Mouse (Mus musculus): ENCODE results near the gene Ash1l. TPM values are rescaled to one million over a fixed set of nuclear protein-coding genes. Genes with fewer than 3 reads are reported as not detected.
"Not testable (repeated sequence)": the region's sequence is repeated elsewhere in the genome, so short reads cannot be mapped to it uniquely, and the experiment has no call there.

Gene Ash1l
- total RNA-seq, 2 experiments from 2014 or later, result 96.1 to 96.9 TPM

DNA sequence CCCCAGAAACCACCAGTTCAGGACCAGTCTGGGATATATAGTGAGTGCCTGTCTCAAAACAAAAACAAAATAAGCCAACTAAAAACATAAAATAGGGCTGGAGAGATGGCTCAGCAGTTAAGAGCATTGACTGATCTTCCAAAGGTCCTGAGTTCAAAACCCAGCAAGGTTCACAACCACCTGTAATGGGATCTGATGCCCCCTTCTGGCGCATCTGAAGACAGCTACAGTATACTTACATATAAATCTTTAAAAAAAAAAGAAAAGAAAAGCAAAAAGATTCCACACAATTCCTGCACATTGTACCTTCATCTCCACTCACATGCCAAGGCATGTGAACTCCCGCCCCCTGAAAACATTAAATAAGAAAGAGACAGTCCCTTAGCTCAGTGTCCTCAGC, 24.8 kb upstream of the Ash1l start:
- intact Hi-C loops (cut with DNase I), result no loop called here
- DNase-seq (ENCODE audit: extremely low spot score in 1 of 2, low spot score in 2 of 2), result no peak
- no peak overlapping the region for H3K27ac ChIP-seq

DNA sequence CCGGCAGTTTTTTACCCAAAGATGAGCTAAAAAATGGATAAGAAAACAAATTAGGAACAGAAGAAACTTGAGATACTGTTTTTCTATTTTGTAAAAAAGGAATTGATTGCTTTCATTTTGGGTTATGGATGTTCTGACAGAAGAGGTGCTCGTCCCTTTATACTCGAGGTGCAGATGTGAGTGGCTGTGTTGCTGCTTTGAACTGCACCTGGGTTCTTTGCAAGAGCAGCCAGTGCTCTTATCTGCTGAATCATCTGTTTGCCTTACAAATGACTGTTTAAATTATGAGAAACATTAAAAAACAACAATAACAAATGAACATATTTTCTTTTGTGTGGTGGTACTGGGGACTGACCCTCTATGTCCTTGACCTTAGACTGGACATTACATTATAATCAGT, 20.9 kb upstream of the Ash1l start:
- intact Hi-C loops (cut with DNase I), result no loop called here
- H3K27ac ChIP-seq, result no peak overlapping the region
- no peak for DNase-seq (ENCODE audit: extremely low spot score in 1 of 2, low spot score in 2 of 2)
- TF ChIP-seq CTCF (IDR thresholded peaks at IDR 0.05), result no peak
- H3K4me3 ChIP-seq, result no peak overlapping the region

More for the DNA sequence above, 24.8 kb upstream of the Ash1l start:
- peak; percentile 29 for TF ChIP-seq CTCF (IDR thresholded peaks at IDR 0.05)
- H3K4me3 ChIP-seq, result no peak overlapping the region

DNA sequence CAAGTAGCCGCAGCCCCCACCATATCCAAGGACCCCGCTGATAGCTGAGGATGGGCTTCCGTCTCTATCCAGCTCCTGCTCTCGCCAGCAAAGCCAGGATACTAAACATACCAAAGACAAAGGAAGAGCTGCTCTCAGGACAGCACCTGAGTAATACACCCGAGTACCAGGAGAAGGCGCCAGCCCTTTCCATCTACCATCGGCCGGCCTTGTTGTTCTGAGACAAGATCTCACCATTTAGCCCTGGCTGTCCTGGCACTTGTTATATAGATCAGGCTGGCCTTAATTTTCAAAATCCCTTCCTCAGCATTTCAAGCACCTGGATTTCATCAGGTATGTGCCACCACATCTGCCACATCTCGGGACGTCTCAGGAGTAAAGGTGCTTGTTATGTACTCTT, 11.4 kb upstream of the Ash1l start:
- DNase-seq (ENCODE audit: extremely low spot score in 1 of 2, low spot score in 2 of 2), result no peak
- intact Hi-C loops (cut with DNase I), result loop anchor here (2.0 kb wide), 1 partner anchor 92 kb away; no protein-coding TSS in a partner anchor
- TF ChIP-seq CTCF (IDR thresholded peaks at IDR 0.05), result no peak
- no peak overlapping the region for H3K4me3 ChIP-seq
- no peak overlapping the region for H3K27ac ChIP-seq

DNA sequence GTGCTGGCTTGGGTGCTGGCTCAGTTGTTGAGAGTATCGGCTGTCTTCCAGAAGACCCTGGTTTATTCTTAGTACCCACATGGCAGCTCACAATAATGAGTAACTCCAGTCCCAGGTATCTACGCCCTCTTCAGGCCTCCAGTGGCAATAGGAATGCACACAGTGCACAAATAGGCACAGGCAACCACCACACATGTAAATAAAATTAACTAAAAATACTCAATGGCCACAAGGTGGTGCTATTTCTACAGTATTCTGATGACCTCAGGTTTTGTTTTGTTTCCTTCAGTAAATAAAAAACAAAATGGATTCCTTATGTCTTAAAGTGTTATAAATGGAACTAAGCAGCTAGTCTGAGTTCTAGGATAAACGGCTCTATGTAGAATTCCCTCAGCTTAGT, 10.7 kb upstream of the Ash1l start:
- H3K27ac ChIP-seq, result no peak overlapping the region
- DNase-seq (ENCODE audit: extremely low spot score in 1 of 2, low spot score in 2 of 2), result no peak
- no peak overlapping the region for H3K4me3 ChIP-seq
- TF ChIP-seq CTCF (IDR thresholded peaks at IDR 0.05), result peak; percentile 74
- intact Hi-C loops (cut with DNase I), result loop anchor here (2.0 to 10.0 kb wide), 2 partner anchors 91 to 225 kb away; partner anchors contain the start of genes Clk2 and Hcn3

DNA sequence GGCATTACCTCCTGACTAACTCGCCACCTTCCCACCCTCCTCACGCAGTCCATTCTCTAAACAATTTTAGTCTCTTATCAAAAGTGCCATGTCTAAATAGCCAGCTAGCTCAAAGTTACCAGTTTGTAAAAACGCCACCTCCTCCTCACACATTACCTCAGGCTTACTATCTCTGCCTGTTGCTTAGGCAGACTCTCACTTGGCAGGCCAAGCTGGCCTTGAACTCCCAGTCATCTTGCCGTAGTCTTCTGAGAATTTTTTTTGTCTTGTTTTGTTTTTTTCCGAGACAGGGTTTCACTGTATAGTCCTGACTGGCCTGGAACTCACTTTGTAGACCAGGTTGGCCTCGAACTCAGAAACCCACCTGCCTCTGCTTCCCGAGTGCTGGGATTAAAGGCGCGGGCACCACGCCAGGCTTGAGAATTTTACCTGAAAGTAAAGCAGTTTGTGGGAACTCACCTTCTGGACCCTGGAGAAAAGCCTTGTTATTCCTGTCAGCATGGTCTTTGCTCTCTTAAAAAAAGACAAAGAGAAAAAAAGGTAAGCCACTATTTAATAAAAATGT, 8.0 kb upstream of the Ash1l start:
- TF ChIP-seq CTCF (IDR thresholded peaks at IDR 0.05), result no peak
- DNase-seq (ENCODE audit: extremely low spot score in 1 of 2, low spot score in 2 of 2), result no peak
- Histone ChIP-seq H3K4me3 (no peak overlapping the region), H3K27ac (no peak overlapping the region)
- intact Hi-C loops (cut with DNase I), result loop anchor here (10.0 kb wide), 1 partner anchor 222 kb away; the partner anchor contains the start of genes Clk2 and Hcn3

DNA sequence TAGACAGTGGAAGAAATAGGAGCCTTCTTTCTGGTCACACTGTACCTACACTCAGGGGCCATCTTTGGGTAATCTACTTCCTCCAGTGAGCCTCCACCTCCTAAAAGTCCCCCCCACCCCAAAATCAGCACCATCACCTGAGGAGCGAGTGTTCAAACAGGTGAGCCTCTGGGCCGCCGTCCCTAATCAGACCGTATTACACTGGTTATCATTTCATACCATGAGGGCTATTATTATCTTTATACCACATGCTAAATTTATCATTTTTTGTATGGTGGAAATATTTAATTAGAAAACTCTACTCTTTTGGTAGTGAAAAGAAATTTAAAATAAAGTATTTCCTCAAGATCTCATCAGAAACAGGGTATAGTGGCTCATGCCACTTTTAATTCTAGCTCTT, 6.3 kb upstream of the Ash1l start:
- no peak for DNase-seq (ENCODE audit: extremely low spot score in 1 of 2, low spot score in 2 of 2)
- Histone ChIP-seq H3K27ac (no peak overlapping the region), H3K4me3 (no peak overlapping the region)
- TF ChIP-seq CTCF (IDR thresholded peaks at IDR 0.05), result no peak
- intact Hi-C loops (cut with DNase I), result loop anchor here (10.0 kb wide), 1 partner anchor 221 kb away; the partner anchor contains the start of genes Clk2 and Hcn3

DNA sequence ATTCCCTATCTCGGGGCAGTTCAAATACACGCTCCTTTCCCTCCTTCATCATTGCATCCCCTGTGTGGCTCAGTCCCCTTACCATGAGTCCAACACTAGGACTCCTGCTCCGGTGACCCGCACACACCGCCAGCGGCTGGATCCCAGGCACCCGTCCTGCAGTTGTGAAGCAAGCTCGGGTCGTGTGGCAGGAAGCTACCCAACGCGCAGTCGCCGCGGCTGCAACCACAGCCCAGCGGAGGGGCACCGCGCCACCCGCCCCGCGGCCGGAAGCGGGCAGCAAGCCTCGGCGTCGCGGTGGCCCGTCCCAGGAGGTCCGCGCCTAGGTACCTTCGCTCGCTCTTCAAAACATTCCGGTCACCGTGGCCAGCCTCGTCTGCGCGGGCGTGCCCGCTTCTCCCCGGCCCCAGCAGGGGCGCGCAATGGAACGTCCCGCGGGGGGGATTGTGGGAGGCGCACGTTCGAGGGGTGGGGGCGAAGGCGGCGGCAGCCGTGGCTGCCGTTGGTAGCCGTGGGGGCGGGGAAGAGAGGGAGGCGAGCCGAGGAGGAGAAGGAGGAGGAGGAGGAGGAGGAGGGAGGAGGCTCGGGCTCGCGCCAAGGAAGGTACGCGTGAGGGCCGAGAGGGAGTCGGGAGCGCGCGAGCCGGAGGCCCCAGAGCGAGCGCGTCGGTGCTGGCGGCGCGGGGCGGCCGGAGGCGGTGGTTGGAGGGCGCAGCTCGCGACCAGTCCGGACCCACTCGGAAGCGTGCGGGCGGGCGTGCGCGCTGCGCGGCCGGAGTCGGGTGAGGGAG, 441 bp upstream of the Ash1l start:
- peak; percentile 78 to 87 for DNase-seq (ENCODE audit: extremely low spot score in 1 of 2, low spot score in 2 of 2)
- intact Hi-C loops (cut with DNase I), result loop anchor here (10.0 kb wide), 1 partner anchor 215 kb away; the partner anchor contains the start of genes Clk2 and Hcn3
- TF ChIP-seq CTCF (IDR thresholded peaks at IDR 0.05), result no peak; the same call in 1 of the 2 replicates

DNA sequence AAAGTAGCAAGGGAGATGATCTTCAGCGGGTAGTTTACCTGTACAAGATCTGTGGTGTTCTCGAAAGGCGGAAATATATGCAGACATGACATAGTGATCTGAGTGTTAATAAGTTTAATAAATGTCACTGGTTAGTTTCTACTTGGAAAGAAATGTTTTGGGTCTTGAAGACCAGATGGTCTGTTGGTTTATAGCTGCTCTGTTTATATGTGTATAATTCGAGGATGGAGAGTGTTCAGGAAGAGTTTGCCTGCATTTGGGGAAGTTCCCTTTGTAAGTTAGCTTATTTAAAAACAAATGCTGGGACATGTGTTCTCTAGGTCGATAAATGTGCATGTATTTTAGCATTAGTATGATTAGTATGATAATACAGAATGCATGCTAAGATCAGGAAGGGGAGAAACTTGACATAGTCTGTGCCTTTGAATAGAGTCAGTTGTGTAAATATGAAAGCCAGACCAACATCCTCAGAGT, 942 bp downstream of the Ash1l start:
- intact Hi-C loops (cut with DNase I), result no loop called here
- no peak for TF ChIP-seq CTCF (IDR thresholded peaks at IDR 0.05)

More for the DNA sequence above, 441 bp upstream of the Ash1l start:
- peak overlapping the region; percentile 95 for H3K27ac ChIP-seq
- peak overlapping the region; percentile 97 for H3K4me3 ChIP-seq

DNA sequence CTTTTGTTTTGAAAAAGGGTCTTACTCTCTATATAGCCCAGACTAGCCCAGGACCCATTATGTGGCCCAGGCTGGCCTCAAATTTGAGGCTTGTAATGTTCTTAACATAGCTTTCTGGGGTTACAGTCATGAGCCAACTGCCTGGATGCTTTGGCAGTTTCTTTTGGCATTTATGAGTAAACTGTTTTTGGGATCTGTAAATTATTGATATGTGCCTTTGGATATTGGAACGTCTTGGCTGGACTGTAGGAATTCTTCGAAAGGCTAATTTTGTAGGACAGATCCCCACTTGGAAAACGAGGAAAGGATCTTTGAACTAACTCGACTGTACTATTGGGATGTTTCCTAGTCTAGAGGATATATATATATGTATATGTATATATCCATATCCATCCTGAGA, 2.8 kb downstream of the Ash1l start:
- DNase-seq (ENCODE audit: extremely low spot score in 1 of 2, low spot score in 2 of 2), result no peak
- intact Hi-C loops (cut with DNase I), result no loop called here
- TF ChIP-seq CTCF (IDR thresholded peaks at IDR 0.05), result no peak
- H3K4me3 ChIP-seq, result no peak overlapping the region
- H3K27ac ChIP-seq, result no peak overlapping the region

More for the DNA sequence above, 942 bp downstream of the Ash1l start:
- DNase-seq (ENCODE audit: extremely low spot score in 1 of 2, low spot score in 2 of 2), result no peak
- H3K4me3 ChIP-seq, result peak overlapping the region; percentile 97
- H3K27ac ChIP-seq, result peak overlapping the region; percentile 95

DNA sequence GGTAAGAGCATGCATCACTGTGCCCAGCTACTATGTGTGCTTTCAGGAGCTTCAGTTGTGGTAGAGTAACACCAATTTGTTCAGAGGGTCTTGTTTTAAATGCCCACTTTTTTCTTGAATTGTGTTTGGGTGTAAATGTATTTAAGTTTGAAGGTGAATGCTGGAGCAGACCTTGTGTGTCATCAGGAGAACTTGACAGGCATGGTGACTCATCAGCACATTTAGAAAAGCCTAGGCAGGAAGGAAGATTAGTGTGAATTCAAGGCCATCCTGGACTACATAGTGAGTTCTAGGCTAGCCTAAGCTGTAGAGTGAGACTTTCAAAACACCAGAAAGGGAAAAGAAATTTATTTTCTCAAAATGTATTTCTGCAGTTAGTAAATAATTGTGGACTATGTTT, 3.3 kb downstream of the Ash1l start:
- DNase-seq (ENCODE audit: extremely low spot score in 1 of 2, low spot score in 2 of 2), result no peak
- Histone ChIP-seq H3K4me3 (no peak overlapping the region), H3K27ac (no peak overlapping the region)
- intact Hi-C loops (cut with DNase I), result no loop called here
- no peak for TF ChIP-seq CTCF (IDR thresholded peaks at IDR 0.05)

DNA sequence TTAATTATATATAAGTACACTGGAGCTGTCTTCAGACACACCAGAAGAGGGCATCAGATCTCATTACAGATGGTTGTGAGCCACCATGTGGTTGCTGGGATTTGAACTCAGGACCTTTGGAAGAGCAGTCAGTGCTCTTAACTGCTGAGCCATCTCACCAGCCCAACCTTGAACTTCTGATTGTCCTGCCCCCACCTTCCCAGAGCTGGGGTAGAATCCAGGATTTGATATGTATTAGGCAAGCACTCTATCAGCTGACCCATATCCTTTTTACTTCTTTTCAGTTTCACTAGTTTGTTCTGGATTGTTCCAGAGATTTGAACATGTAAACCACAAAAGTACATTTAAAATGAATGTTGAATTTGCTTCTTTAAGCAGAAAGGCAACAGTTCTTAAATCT, 12.8 kb downstream of the Ash1l start:
- DNase-seq (ENCODE audit: extremely low spot score in 1 of 2, low spot score in 2 of 2); H3K27ac ChIP-seq; intact Hi-C loops (cut with DNase I); H3K4me3 ChIP-seq: not testable (repeated sequence)

DNA sequence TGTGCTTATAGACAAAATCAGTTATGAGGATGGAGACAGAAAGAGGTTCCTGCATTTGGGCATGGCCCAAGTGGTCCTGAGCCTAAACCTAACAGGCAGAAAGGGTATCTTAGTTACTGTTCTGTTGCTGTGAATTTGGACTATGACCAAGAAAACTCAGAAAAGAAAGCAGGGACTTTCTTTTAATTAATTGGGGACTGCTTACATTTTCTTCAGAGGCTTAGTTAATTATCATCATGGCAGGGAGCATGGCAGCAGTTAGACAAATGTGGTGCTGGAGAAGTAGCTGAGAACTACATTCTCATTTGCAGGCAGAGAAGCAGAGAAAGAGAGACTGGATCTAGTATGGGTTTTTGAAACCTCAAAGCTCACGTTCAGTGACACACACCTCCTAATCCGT, 24.6 kb downstream of the Ash1l start:
- no peak for DNase-seq (ENCODE audit: extremely low spot score in 1 of 2, low spot score in 2 of 2)
- no peak for TF ChIP-seq CTCF (IDR thresholded peaks at IDR 0.05)
- intact Hi-C loops (cut with DNase I), result no loop called here
- Histone ChIP-seq H3K27ac (no peak overlapping the region), H3K4me3 (no peak overlapping the region)

Data from left cerebral cortex, adult 2 months (tissue).